Mouse (Mus musculus): Measurements from ENCODE around the gene Erich6b.

- TF ChIP-seq CTCF (IDR thresholded peaks at IDR 0.05; ENCODE audit: low read depth, low read length): no peak
- TF ChIP-seq GATA1 (IDR thresholded peaks at IDR 0.05; ENCODE audit: borderline replicate concordance, low read length): no peak
These were observed 5.1 kb downstream of the Erich6b start for GRCm38 (mm10) chr14:75646968-75647829.
